In genomic region chr3:87794922-87795325, GRCm38 (mm10) we compare ENCODE assay signal across 8 mouse cellular contexts. TPM values are rescaled to one million over a fixed set of nuclear protein-coding genes. Genes with fewer than 3 reads are reported as not detected.
DNase-seq lines count a peak whose midpoint lies in the region; ATAC-seq and TF ChIP-seq lines count a peak whose summit lies in the region.

TSS of gene Ntrk1 (minus strand) at chr3:87795162.

- H3K9me3 ChIP-seq in forebrain, embryonic 13.5 days (replicated peaks): no peaks in the 10 kb centered on the region
- H3K9me3 ChIP-seq in limb, embryonic 14.5 days (ENCODE audit: control insufficient read depth, low read length): no peaks in the 10 kb centered on the region
- H3K9me3 ChIP-seq in stomach, embryonic 16.5 days (replicated peaks; ENCODE audit: control insufficient read depth, low read length): no peaks in the 10 kb centered on the region

- peak within 1 kb of the TSS; percentile 52 for H3K4me2 ChIP-seq in forebrain, embryonic 13.5 days
- H3K4me2 ChIP-seq in limb, embryonic 14.5 days (replicated peaks; ENCODE audit: low read depth, low read length, severe bottlenecking): peak within 1 kb of the TSS; percentile 49
- peak within 1 kb of the TSS; percentile 51 for H3K4me2 ChIP-seq in stomach, embryonic 16.5 days (ENCODE audit: low read depth, low read length)

- H3K36me3 ChIP-seq in forebrain, embryonic 13.5 days (ENCODE audit: poor library complexity, severe bottlenecking): no peaks in the 10 kb centered on the region
- H3K36me3 ChIP-seq in limb, embryonic 14.5 days (ENCODE audit: control insufficient read depth, insufficient read depth, low read length): no peaks in the 10 kb centered on the region
- H3K36me3 ChIP-seq in stomach, embryonic 16.5 days (ENCODE audit: control insufficient read depth, insufficient read depth, low read length): no peaks in the 10 kb centered on the region

- WGBS in forebrain, embryonic 13.5 days: under 1% methylated on average over 45 of the region's 47 CpGs
- under 1% methylated on average over 43 of the region's 47 CpGs for whole genome bisulfite sequencing in limb, embryonic 14.5 days
- WGBS in stomach, embryonic 16.5 days: 3% methylated on average over 47 of the region's 47 CpGs

- no peak for TF ChIP-seq POLR2A in limb, embryonic 14.5 days (IDR thresholded peaks at IDR 0.05; ENCODE audit: borderline replicate concordance, extremely low read depth, insufficient read depth, insufficient read length)

- DNase-seq in thymus, postnatal 14 days: peak; percentile 6
- no peak for DNase-seq in thymus, postnatal 10 days (ENCODE audit: low spot score in 2 of 2)
- DNase-seq in limb, embryonic 14.5 days (ENCODE audit: low spot score): no peak
- DNase-seq in cerebellum, adult 8-10 months: no peak
- DNase-seq in ovary, postnatal 10 days (ENCODE audit: low spot score): no peak

- no peak within 1 kb of the TSS for H3K27ac ChIP-seq in forebrain, embryonic 13.5 days
- H3K27ac ChIP-seq in limb, embryonic 14.5 days (replicated peaks; ENCODE audit: low read depth, low read length): no peak within 1 kb of the TSS
- no peak within 1 kb of the TSS for H3K27ac ChIP-seq in stomach, embryonic 16.5 days (ENCODE audit: low read length)

- H3K9ac ChIP-seq in forebrain, embryonic 13.5 days: peak within 1 kb of the TSS; percentile 22; the same call in 1 of the 2 replicates
- H3K9ac ChIP-seq in limb, embryonic 14.5 days (ENCODE audit: low read depth, low read length, severe bottlenecking): peak within 1 kb of the TSS; percentile 40; the same call in 1 of the 2 replicates
- H3K9ac ChIP-seq in stomach, embryonic 16.5 days (ENCODE audit: low read length): peak within 1 kb of the TSS; percentile 38; the same call in 1 of the 2 replicates

- H3K4me3 ChIP-seq in forebrain, embryonic 13.5 days: peak within 1 kb of the TSS; percentile 26
- peak within 1 kb of the TSS; percentile 33 for H3K4me3 ChIP-seq in limb, embryonic 14.5 days (replicated peaks; ENCODE audit: low read length)
- H3K4me3 ChIP-seq in stomach, embryonic 16.5 days (replicated peaks; ENCODE audit: low read length): peak within 1 kb of the TSS; percentile 30

- peaks cover 95% of the 10 kb centered on the region for H3K27me3 ChIP-seq in forebrain, embryonic 13.5 days
- H3K27me3 ChIP-seq in limb, embryonic 14.5 days (ENCODE audit: control insufficient read depth, insufficient read depth, low read length): peaks cover 74% of the 10 kb centered on the region
- peaks cover 75% of the 10 kb centered on the region for H3K27me3 ChIP-seq in stomach, embryonic 16.5 days (ENCODE audit: control insufficient read depth, insufficient read depth, low read length)

- peaks cover 36% of the 10 kb centered on the region for H3K4me1 ChIP-seq in forebrain, embryonic 13.5 days
- peaks cover 20% of the 10 kb centered on the region for H3K4me1 ChIP-seq in limb, embryonic 14.5 days (ENCODE audit: control insufficient read depth, insufficient read depth, low read length)
- peaks cover 26% of the 10 kb centered on the region for H3K4me1 ChIP-seq in stomach, embryonic 16.5 days (ENCODE audit: control insufficient read depth, insufficient read depth, low read length)

- no peak for ATAC-seq in forebrain, embryonic 13.5 days
- peak; percentile 54; the same call in 1 of the 2 replicates for ATAC-seq in limb, embryonic 14.5 days (ENCODE audit: low FRiP score, low read depth)
- no peak for ATAC-seq in stomach, embryonic 16.5 days (ENCODE audit: insufficient read depth, low FRiP score)
- ATAC-seq in granulocyte monocyte progenitor cell, adult 5-6 weeks (replicated peaks; ENCODE audit: poor library complexity, severe bottlenecking): no peak; the same call in 1 of the 2 replicates

RNA-seq across cellular contexts. Expression of gene Ntrk1, which starts in this region (rescaled TPM):
- 0.53 and 0.88 TPM in 2 replicates for polyA plus RNA-seq in forebrain, embryonic 13.5 days (2015; fragmentation: Nextera tagmentation; extraction: Ambion mirVana)
- 2.7 and 3.7 TPM in 2 replicates for polyA plus RNA-seq in limb, embryonic 14.5 days (2012; rRNA removed)
- 1.3 and 2.1 TPM in 2 replicates for polyA plus RNA-seq in limb, embryonic 14.5 days (2014; fragmentation: Nextera tagmentation; extraction: Ambion mirVana)
- polyA plus RNA-seq in stomach, embryonic 16.5 days (2015; fragmentation: Nextera tagmentation; extraction: Ambion mirVana): 1.4 and 2.0 TPM in 2 replicates
- not detected in 2 replicates for total RNA-seq in granulocyte monocyte progenitor cell, adult 5-6 weeks (2014; fragmentation: Nextera tagmentation)
- not detected in 2 replicates for total RNA-seq in granulocyte monocyte progenitor cell, adult 5-6 weeks (2017)
